Mouse (Mus musculus) forebrain, embryonic 12.5 days (tissue): ENCODE data around the gene Lman1l. TPM values are rescaled to one million over a fixed set of nuclear protein-coding genes. Genes with fewer than 3 reads are reported as not detected.

ENCODE experiments used
- ATAC-seq: fragments of 200-750 bp; cut with Nextera tagmentation; 2 replicates; pipeline ENCODE4 v1.8.0; 2017; ENCODE audit warnings: moderate TSS enrichment; ENCODE audit not compliant: low FRiP score
- H3K27ac ChIP-seq: fragments of 300-500 bp; sonication (generic); 2 replicates; pipeline ENCODE4 v1.5.1; 2016; ENCODE audit warnings: mild to moderate bottlenecking
- H3K27me3 ChIP-seq: fragments of 300-500 bp; sonication (generic); 2 replicates; pipeline ENCODE4 v1.6.1; 2016; ENCODE audit warnings: mild to moderate bottlenecking
- H3K36me3 ChIP-seq: fragments of 300-500 bp; sonication (generic); replicated peaks from 2 replicates; pipeline ENCODE4 v1.6.1; 2016; ENCODE audit warnings: mild to moderate bottlenecking
- H3K4me1 ChIP-seq: fragments of 300-500 bp; sonication (generic); 2 replicates; pipeline ENCODE4 v1.6.1; 2016
- H3K4me2 ChIP-seq: fragments of 300-500 bp; sonication (generic); 2 replicates; pipeline ENCODE4 v1.6.1; 2016; ENCODE audit warnings: mild to moderate bottlenecking, moderate library complexity
- H3K4me3 ChIP-seq: fragments of 300-500 bp; sonication (generic); replicated peaks from 2 replicates; pipeline ENCODE4 v1.5.1; 2016; ENCODE audit warnings: mild to moderate bottlenecking
- H3K9ac ChIP-seq: fragments of 300-500 bp; sonication (generic); 2 replicates; pipeline ENCODE4 v1.6.1; 2016; ENCODE audit warnings: mild to moderate bottlenecking
- H3K9me3 ChIP-seq: fragments of 300-500 bp; sonication (generic); 2 replicates; pipeline ENCODE4 v1.6.1; 2016
- WGBS: fragments of 180-500 bp; shearing (Covaris S2); methylation state at CpG from one replicate; pipeline ENCODE4 v1.1.7; 2016; 5-methylcytosine and 5-hydroxymethylcytosine counted together
- polyA plus RNA-seq: library from polyadenylated mRNA; unstranded; fragments of >200 nt; fragmentation: Nextera tagmentation; extraction: Ambion mirVana; gene quantifications from 2 replicates; pipeline ENCODE4 v1.2.1, GENCODE M21; 2016

The Lman1l gene
- polyA plus RNA-seq, 1 experiment from 2014 or later: not detected

- WGBS: 2% methylated on average over 11 of the region's 11 CpGs
- Histone ChIP-seq H3K4me1 (peaks cover 34% of the 10 kb centered on the region), H3K9ac (peak overlapping the region; percentile 33; the same call in 1 of the 2 replicates), H3K27ac (no peak overlapping the region), H3K36me3 (no peaks in the 10 kb centered on the region), H3K4me3 (no peak overlapping the region), H3K4me2 (peak overlapping the region; percentile 46), H3K27me3 (peaks cover 18% of the 10 kb centered on the region), H3K9me3 (no peaks in the 10 kb centered on the region)
- peak; percentile 78; the same call in 1 of the 2 replicates for ATAC-seq
Observed at GRCm38 (mm10) chr9:57655749-57656148, 35.2 kb upstream of the Lman1l start.

- H3K27me3 ChIP-seq: peaks cover 18% of the 10 kb centered on the region
- no peaks in the 10 kb centered on the region for H3K9me3 ChIP-seq
- no peaks in the 10 kb centered on the region for H3K36me3 ChIP-seq
- no peak for ATAC-seq
- no peak overlapping the region for H3K27ac ChIP-seq
- H3K4me3 ChIP-seq: no peak overlapping the region
- WGBS: 93% methylated on average over 1 of the region's 1 CpGs
- peak overlapping the region; percentile 17; the same call in 1 of the 2 replicates for H3K9ac ChIP-seq
- H3K4me2 ChIP-seq: no peak overlapping the region
- peaks cover 39% of the 10 kb centered on the region for H3K4me1 ChIP-seq
Observed at GRCm38 (mm10) chr9:57654966-57655365, 34.4 kb upstream of the Lman1l start.

GRCm38 (mm10) chr9:57653283-57653682 lies 32.7 kb upstream of the Lman1l start, which contains the start of gene Csk:
Gene Csk (minus strand): TSS chr9:57653631.
- Histone ChIP-seq H3K36me3 (no peaks in the 10 kb centered on the region), H3K4me1 (peaks cover 39% of the 10 kb centered on the region), H3K27me3 (peaks cover 18% of the 10 kb centered on the region), H3K9me3 (no peaks in the 10 kb centered on the region), H3K27ac (no peak within 1 kb of the TSS), H3K4me2 (no peak within 1 kb of the TSS), H3K9ac (peak within 1 kb of the TSS; percentile 17; the same call in 1 of the 2 replicates), H3K4me3 (no peak within 1 kb of the TSS)
- WGBS: 34% methylated on average over 5 of the region's 5 CpGs
- no peak for ATAC-seq

GRCm38 (mm10) chr9:57652855-57653254 lies 32.3 kb upstream of the Lman1l start:
- WGBS: 11% methylated on average over 3 of the region's 3 CpGs
- peaks cover 18% of the 10 kb centered on the region for H3K27me3 ChIP-seq
- H3K4me2 ChIP-seq: no peak overlapping the region
- peak; percentile 49 for ATAC-seq
- peaks cover 39% of the 10 kb centered on the region for H3K4me1 ChIP-seq
- no peaks in the 10 kb centered on the region for H3K9me3 ChIP-seq
- no peaks in the 10 kb centered on the region for H3K36me3 ChIP-seq
- H3K4me3 ChIP-seq: no peak overlapping the region
- H3K9ac ChIP-seq: no peak overlapping the region
- H3K27ac ChIP-seq: no peak overlapping the region

GRCm38 (mm10) chr9:57652351-57652750 lies 31.8 kb upstream of the Lman1l start:
- ATAC-seq: no peak
- Histone ChIP-seq H3K9me3 (no peaks in the 10 kb centered on the region), H3K4me3 (no peak overlapping the region), H3K9ac (no peak overlapping the region), H3K36me3 (no peaks in the 10 kb centered on the region), H3K27ac (no peak overlapping the region), H3K4me2 (no peak overlapping the region), H3K27me3 (peaks cover 18% of the 10 kb centered on the region), H3K4me1 (peaks cover 39% of the 10 kb centered on the region)
- 67% methylated on average over 9 of the region's 9 CpGs for WGBS

GRCm38 (mm10) chr9:57650786-57651311 lies 30.3 kb upstream of the Lman1l start:
- H3K27me3 ChIP-seq: peaks cover 18% of the 10 kb centered on the region
- no peaks in the 10 kb centered on the region for H3K9me3 ChIP-seq
- no peak overlapping the region for H3K4me3 ChIP-seq
- H3K9ac ChIP-seq: no peak overlapping the region
- no peaks in the 10 kb centered on the region for H3K36me3 ChIP-seq
- no peak for ATAC-seq
- H3K4me2 ChIP-seq: no peak overlapping the region
- H3K4me1 ChIP-seq: peaks cover 36% of the 10 kb centered on the region
- H3K27ac ChIP-seq: no peak overlapping the region
- 51% methylated on average over 6 of the region's 6 CpGs for WGBS

- Histone ChIP-seq H3K27ac (no peak overlapping the region), H3K4me3 (no peak overlapping the region), H3K27me3 (peaks cover 18% of the 10 kb centered on the region), H3K9ac (no peak overlapping the region), H3K4me1 (peaks cover 35% of the 10 kb centered on the region), H3K9me3 (no peaks in the 10 kb centered on the region), H3K36me3 (no peaks in the 10 kb centered on the region), H3K4me2 (no peak overlapping the region)
- 89% methylated on average over 6 of the region's 6 CpGs for WGBS
- ATAC-seq: no peak
Observed at GRCm38 (mm10) chr9:57650130-57650785, 29.7 kb upstream of the Lman1l start.

GRCm38 (mm10) chr9:57647286-57648108 lies 26.9 kb upstream of the Lman1l start:
- ATAC-seq: no peak
- H3K27me3 ChIP-seq: 0 out of 2 replicates have a peak, but pooled peaks cover 4% of the 10 kb centered on the region
- no peaks in the 10 kb centered on the region for H3K9me3 ChIP-seq
- no peak overlapping the region for H3K4me3 ChIP-seq
- no peak overlapping the region for H3K27ac ChIP-seq
- H3K9ac ChIP-seq: no peak overlapping the region
- no peaks in the 10 kb centered on the region for H3K36me3 ChIP-seq
- peaks cover 39% of the 10 kb centered on the region for H3K4me1 ChIP-seq
- H3K4me2 ChIP-seq: no peak overlapping the region
- 77% methylated on average over 4 of the region's 4 CpGs for WGBS

- WGBS: 52% methylated on average over 12 of the region's 12 CpGs
- H3K36me3 ChIP-seq: peaks cover 4% of the 10 kb centered on the region; the same call in 1 of the 2 replicates
- ATAC-seq: no peak
- no peak overlapping the region for H3K4me3 ChIP-seq
- peaks cover 43% of the 10 kb centered on the region for H3K4me1 ChIP-seq
- H3K27ac ChIP-seq: no peak overlapping the region
- no peaks in the 10 kb centered on the region for H3K9me3 ChIP-seq
- H3K4me2 ChIP-seq: no peak overlapping the region
- H3K27me3 ChIP-seq: 0 out of 2 replicates have a peak, but pooled peaks cover 4% of the 10 kb centered on the region
- H3K9ac ChIP-seq: no peak overlapping the region
Observed at GRCm38 (mm10) chr9:57646551-57647103, 26.1 kb upstream of the Lman1l start.

- peak; percentile 92 for ATAC-seq
- Histone ChIP-seq H3K36me3 (peaks cover 4% of the 10 kb centered on the region; the same call in 1 of the 2 replicates), H3K9me3 (no peaks in the 10 kb centered on the region), H3K4me1 (peaks cover 45% of the 10 kb centered on the region), H3K4me3 (peak overlapping the region; percentile 94), H3K4me2 (peak overlapping the region; percentile 98), H3K27me3 (no peaks in the 10 kb centered on the region), H3K27ac (peak overlapping the region; percentile 96), H3K9ac (peak overlapping the region; percentile 99)
- 0% methylated on average over 51 of the region's 85 CpGs for WGBS
Observed at GRCm38 (mm10) chr9:57644944-57645893, 24.6 kb upstream of the Lman1l start.

- Histone ChIP-seq H3K9me3 (no peaks in the 10 kb centered on the region), H3K4me1 (peaks cover 52% of the 10 kb centered on the region), H3K4me3 (peak overlapping the region; percentile 94), H3K27me3 (no peaks in the 10 kb centered on the region), H3K4me2 (peak overlapping the region; percentile 98), H3K9ac (peak overlapping the region; percentile 99), H3K27ac (peak overlapping the region; percentile 96), H3K36me3 (peaks cover 4% of the 10 kb centered on the region; the same call in 1 of the 2 replicates)
- under 1% methylated on average over 18 of the region's 18 CpGs for WGBS
- ATAC-seq: peak; percentile 15; the same call in 1 of the 2 replicates
Observed at GRCm38 (mm10) chr9:57644442-57644943, 23.9 kb upstream of the Lman1l start.
